Mouse (Mus musculus): ENCODE results near the gene Vstm5.

GRCm38 (mm10) chr9:15302881-15303280 is 64.0 kb downstream of the Vstm5 start:
- TF ChIP-seq POLR2A (IDR thresholded peaks at IDR 0.05; ENCODE audit: extremely low read depth, insufficient read depth, low read length) (no peak), CTCF (IDR thresholded peaks at IDR 0.05; ENCODE audit: extremely low read depth, insufficient read depth, low read length) (no peak)
